Mouse (Mus musculus) neural tube, embryonic 13.5 days (tissue): ENCODE data around the gene Erv3. TPM values are rescaled to one million over a fixed set of nuclear protein-coding genes. Genes with fewer than 3 reads are reported as not detected.

Source experiments
- ATAC-seq: fragments of 200-750 bp; cut with Nextera tagmentation; 2 replicates; pipeline ENCODE4 v1.8.0; 2017; ENCODE audit warnings: low read depth, mild to moderate bottlenecking, moderate TSS enrichment, moderate library complexity
- H3K27ac ChIP-seq: fragments of 300-500 bp; sonication (generic); replicated peaks from 2 replicates; pipeline ENCODE4 v1.5.1; 2015; ENCODE audit warnings: moderate library complexity, mild to moderate bottlenecking, inconsistent platforms
- H3K27me3 ChIP-seq: fragments of 300-500 bp; sonication (generic); 2 replicates; pipeline ENCODE4 v1.6.1; 2015; ENCODE audit warnings: mild to moderate bottlenecking, inconsistent platforms
- H3K36me3 ChIP-seq: fragments of 300-500 bp; sonication (generic); 2 replicates; pipeline ENCODE4 v1.6.1; 2015; ENCODE audit warnings: mild to moderate bottlenecking, inconsistent platforms
- H3K4me1 ChIP-seq: fragments of 300-500 bp; sonication (generic); replicated peaks from 2 replicates; pipeline ENCODE4 v1.6.1; 2015; ENCODE audit warnings: inconsistent platforms
- H3K4me2 ChIP-seq: fragments of 300-500 bp; sonication (generic); 2 replicates; pipeline ENCODE4 v1.6.1; 2015; ENCODE audit warnings: inconsistent platforms, mild to moderate bottlenecking, moderate library complexity
- H3K4me3 ChIP-seq: fragments of 300-500 bp; sonication (generic); 2 replicates; pipeline ENCODE4 v1.5.1; 2015; ENCODE audit warnings: mild to moderate bottlenecking, inconsistent platforms
- H3K9ac ChIP-seq: fragments of 300-500 bp; sonication (generic); 2 replicates; pipeline ENCODE4 v1.6.1; 2015; ENCODE audit warnings: moderate library complexity, mild to moderate bottlenecking, inconsistent platforms
- H3K9me3 ChIP-seq: fragments of 300-500 bp; sonication (generic); 2 replicates; pipeline ENCODE4 v1.6.1; 2016; ENCODE audit warnings: inconsistent platforms
- WGBS: fragments of 180-500 bp; shearing (Covaris S2); methylation state at CpG from one replicate; pipeline ENCODE4 v1.1.7; 2015; 5-methylcytosine and 5-hydroxymethylcytosine counted together
- polyA plus RNA-seq: library from polyadenylated mRNA; unstranded; fragments of >200 nt; fragmentation: Nextera tagmentation; extraction: Ambion mirVana; gene quantifications from 2 replicates; pipeline ENCODE4 v1.2.1, GENCODE M21; 2015

The Erv3 gene
- polyA plus RNA-seq, 1 experiment from 2014 or later, result 0.07 TPM

GRCm38 (mm10) chr2:131820088-131820675 lies 39.4 kb downstream of the Erv3 start:
- 0 out of 2 replicates have a peak overlapping the region, but pooled peaks have one; percentile 10 for H3K4me3 ChIP-seq
- peaks cover 5% of the 10 kb centered on the region for H3K4me1 ChIP-seq
- H3K9ac ChIP-seq, result no peak overlapping the region
- peak; percentile 68; the same call in 1 of the 2 replicates for ATAC-seq
- H3K9me3 ChIP-seq, result no peaks in the 10 kb centered on the region
- no peaks in the 10 kb centered on the region for H3K36me3 ChIP-seq
- peak overlapping the region; percentile 50 for H3K4me2 ChIP-seq
- no peak overlapping the region for H3K27ac ChIP-seq
- H3K27me3 ChIP-seq, result no peaks in the 10 kb centered on the region
- WGBS, result 24% methylated on average over 14 of the region's 14 CpGs

- H3K4me1 ChIP-seq, result no peaks in the 10 kb centered on the region
- no peaks in the 10 kb centered on the region for H3K36me3 ChIP-seq
- peaks cover 9% of the 10 kb centered on the region; the same call in 1 of the 2 replicates for H3K27me3 ChIP-seq
- no peaks in the 10 kb centered on the region for H3K9me3 ChIP-seq
- H3K4me3 ChIP-seq, result no peak overlapping the region
- H3K9ac ChIP-seq, result no peak overlapping the region
- H3K27ac ChIP-seq, result no peak overlapping the region
- no peak overlapping the region for H3K4me2 ChIP-seq
- WGBS, result 76% methylated on average over 10 of the region's 10 CpGs
- ATAC-seq, result no peak
Measured at GRCm38 (mm10) chr2:131814327-131814726, 45.2 kb downstream of the Erv3 start.

- ATAC-seq, result no peak
- no peak overlapping the region for H3K9ac ChIP-seq
- H3K27ac ChIP-seq, result no peak overlapping the region
- 73% methylated on average over 1 of the region's 1 CpGs for WGBS
- peaks cover 7% of the 10 kb centered on the region for H3K4me1 ChIP-seq
- no peak overlapping the region for H3K4me3 ChIP-seq
- H3K4me2 ChIP-seq, result no peak overlapping the region
- H3K9me3 ChIP-seq, result no peaks in the 10 kb centered on the region
- H3K27me3 ChIP-seq, result peaks cover 9% of the 10 kb centered on the region; the same call in 1 of the 2 replicates
- no peaks in the 10 kb centered on the region for H3K36me3 ChIP-seq
Measured at GRCm38 (mm10) chr2:131813437-131813836, 46.1 kb downstream of the Erv3 start.

- Histone ChIP-seq H3K9ac (no peak overlapping the region), H3K9me3 (no peaks in the 10 kb centered on the region), H3K4me1 (peaks cover 8% of the 10 kb centered on the region), H3K27ac (no peak overlapping the region), H3K4me3 (no peak overlapping the region), H3K27me3 (peaks cover 9% of the 10 kb centered on the region; the same call in 1 of the 2 replicates), H3K4me2 (no peak overlapping the region), H3K36me3 (no peaks in the 10 kb centered on the region)
- ATAC-seq, result peak; percentile 84
- 19% methylated on average over 23 of the region's 23 CpGs for WGBS
Measured at GRCm38 (mm10) chr2:131812480-131813137, 46.9 kb downstream of the Erv3 start.

- Histone ChIP-seq H3K9me3 (no peaks in the 10 kb centered on the region), H3K36me3 (no peaks in the 10 kb centered on the region), H3K27me3 (peaks cover 9% of the 10 kb centered on the region; the same call in 1 of the 2 replicates), H3K4me3 (no peak overlapping the region), H3K27ac (no peak overlapping the region), H3K9ac (no peak overlapping the region), H3K4me1 (peaks cover 8% of the 10 kb centered on the region), H3K4me2 (no peak overlapping the region)
- no peak for ATAC-seq
- WGBS, result 84% methylated on average over 2 of the region's 2 CpGs
Measured at GRCm38 (mm10) chr2:131811607-131812006, 47.9 kb downstream of the Erv3 start.

- no peak for ATAC-seq
- Histone ChIP-seq H3K9ac (no peak overlapping the region), H3K27ac (no peak overlapping the region), H3K4me1 (peaks cover 8% of the 10 kb centered on the region), H3K9me3 (no peaks in the 10 kb centered on the region), H3K36me3 (no peaks in the 10 kb centered on the region), H3K4me3 (no peak overlapping the region), H3K27me3 (peaks cover 9% of the 10 kb centered on the region; the same call in 1 of the 2 replicates), H3K4me2 (peak overlapping the region; percentile 7; the same call in 1 of the 2 replicates)
- 30% methylated on average over 7 of the region's 7 CpGs for WGBS
Measured at GRCm38 (mm10) chr2:131808856-131809255, 50.7 kb downstream of the Erv3 start.

- WGBS, result 62% methylated on average over 11 of the region's 11 CpGs
- no peaks in the 10 kb centered on the region for H3K27me3 ChIP-seq
- no peak for ATAC-seq
- 0 out of 2 replicates have a peak overlapping the region, but pooled peaks have one; percentile 13 for H3K4me2 ChIP-seq
- H3K4me1 ChIP-seq, result peaks cover 8% of the 10 kb centered on the region
- H3K9ac ChIP-seq, result no peak overlapping the region
- no peak overlapping the region for H3K4me3 ChIP-seq
- H3K27ac ChIP-seq, result no peak overlapping the region
- no peaks in the 10 kb centered on the region for H3K9me3 ChIP-seq
- H3K36me3 ChIP-seq, result no peaks in the 10 kb centered on the region
Measured at GRCm38 (mm10) chr2:131807660-131808059, 51.9 kb downstream of the Erv3 start.

GRCm38 (mm10) chr2:131806863-131807262 lies 52.7 kb downstream of the Erv3 start:
- H3K4me2 ChIP-seq, result no peak overlapping the region
- peaks cover 8% of the 10 kb centered on the region for H3K4me1 ChIP-seq
- no peak overlapping the region for H3K9ac ChIP-seq
- 74% methylated on average over 7 of the region's 7 CpGs for WGBS
- H3K27me3 ChIP-seq, result no peaks in the 10 kb centered on the region
- H3K27ac ChIP-seq, result no peak overlapping the region
- no peak for ATAC-seq
- H3K4me3 ChIP-seq, result no peak overlapping the region
- H3K36me3 ChIP-seq, result no peaks in the 10 kb centered on the region
- H3K9me3 ChIP-seq, result no peaks in the 10 kb centered on the region

GRCm38 (mm10) chr2:131805306-131805705 lies 54.2 kb downstream of the Erv3 start:
- Histone ChIP-seq H3K4me2 (no peak overlapping the region), H3K9ac (no peak overlapping the region), H3K4me3 (no peak overlapping the region), H3K27me3 (no peaks in the 10 kb centered on the region), H3K27ac (no peak overlapping the region), H3K9me3 (no peaks in the 10 kb centered on the region), H3K4me1 (peaks cover 8% of the 10 kb centered on the region), H3K36me3 (no peaks in the 10 kb centered on the region)
- WGBS, result 57% methylated on average over 1 of the region's 1 CpGs
- ATAC-seq, result no peak

- no peak overlapping the region for H3K4me2 ChIP-seq
- 83% methylated on average over 3 of the region's 3 CpGs for WGBS
- H3K9ac ChIP-seq, result no peak overlapping the region
- no peaks in the 10 kb centered on the region for H3K27me3 ChIP-seq
- no peak overlapping the region for H3K4me3 ChIP-seq
- no peaks in the 10 kb centered on the region for H3K36me3 ChIP-seq
- ATAC-seq, result no peak
- no peak overlapping the region for H3K27ac ChIP-seq
- H3K4me1 ChIP-seq, result peaks cover 5% of the 10 kb centered on the region
- no peaks in the 10 kb centered on the region for H3K9me3 ChIP-seq
Measured at GRCm38 (mm10) chr2:131803801-131804200, 55.7 kb downstream of the Erv3 start.
